Mouse (Mus musculus) forebrain, embryonic 15.5 days (tissue): ENCODE measurements around the gene Arhgef19. TPM values are rescaled to one million over a fixed set of nuclear protein-coding genes. Genes with fewer than 3 reads are reported as not detected.

Experiments
- ATAC-seq: fragments of 200-750 bp; cut with Nextera tagmentation; replicated peaks from 2 replicates; pipeline ENCODE4 v1.8.0; 2017; ENCODE audit warnings: mild to moderate bottlenecking, moderate TSS enrichment, moderate library complexity
- H3K27ac ChIP-seq: fragments of 300-500 bp; sonication (generic); replicated peaks from 2 replicates; pipeline ENCODE4 v1.5.1; 2015; ENCODE audit warnings: mild to moderate bottlenecking, inconsistent platforms
- H3K27me3 ChIP-seq: fragments of 300-500 bp; sonication (generic); 2 replicates; pipeline ENCODE4 v1.6.1; 2015; ENCODE audit warnings: inconsistent platforms
- H3K36me3 ChIP-seq: fragments of 300-500 bp; sonication (generic); 2 replicates; pipeline ENCODE4 v1.6.1; 2015; ENCODE audit warnings: mild to moderate bottlenecking, inconsistent platforms
- H3K4me1 ChIP-seq: fragments of 300-500 bp; sonication (generic); 2 replicates; pipeline ENCODE4 v1.6.1; 2015; ENCODE audit warnings: inconsistent platforms
- H3K4me2 ChIP-seq: fragments of 300-500 bp; sonication (generic); replicated peaks from 2 replicates; pipeline ENCODE4 v1.6.1; 2015; ENCODE audit warnings: mild to moderate bottlenecking, inconsistent platforms
- H3K4me3 ChIP-seq: fragments of 300-500 bp; sonication (generic); 2 replicates; pipeline ENCODE4 v1.5.1; 2015; ENCODE audit warnings: mild to moderate bottlenecking, inconsistent platforms
- H3K9ac ChIP-seq: fragments of 300-500 bp; sonication (generic); replicated peaks from 2 replicates; pipeline ENCODE4 v1.6.1; 2015; ENCODE audit warnings: mild to moderate bottlenecking, inconsistent platforms
- H3K9me3 ChIP-seq: fragments of 300-500 bp; sonication (generic); 2 replicates; pipeline ENCODE4 v1.6.1; 2016; ENCODE audit warnings: inconsistent platforms
- WGBS: fragments of 180-500 bp; shearing (Covaris S2); methylation state at CpG from one replicate; pipeline ENCODE4 v1.1.7; 2015; ENCODE audit warnings: mixed read lengths; 5-methylcytosine and 5-hydroxymethylcytosine counted together
- polyA plus RNA-seq: library from polyadenylated mRNA; unstranded; fragments of >200 nt; fragmentation: Nextera tagmentation; extraction: Ambion mirVana; gene quantifications from 2 replicates; pipeline ENCODE4 v1.2.1, GENCODE M21; 2015

Arhgef19 gene
- polyA plus RNA-seq, 1 experiment from 2014 or later = 1.3 TPM

DNA sequence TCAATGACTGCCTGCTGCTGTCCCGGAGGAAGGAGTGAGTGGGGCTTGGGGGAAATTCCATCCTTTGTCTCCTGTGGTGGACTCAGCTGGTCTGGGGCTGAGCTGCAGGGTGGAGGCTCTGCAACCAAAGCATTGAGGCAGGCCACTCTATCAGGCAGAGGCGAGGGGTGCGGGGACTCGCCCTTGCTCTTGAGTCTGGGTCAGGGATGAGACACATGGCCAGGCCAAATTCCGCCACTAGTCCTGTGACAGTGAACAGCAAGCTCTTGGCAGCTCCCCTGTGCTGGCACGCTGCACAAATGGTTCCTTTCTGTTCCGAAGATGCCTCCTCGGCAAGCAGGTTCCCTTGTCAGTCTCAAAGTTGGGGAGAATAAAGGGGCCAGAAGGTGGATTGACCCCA lies 11.8 kb downstream of the Arhgef19 start:
- Histone ChIP-seq H3K9ac (no peak overlapping the region), H3K9me3 (no peaks in the 10 kb centered on the region), H3K4me1 (peaks cover 30% of the 10 kb centered on the region), H3K27ac (no peak overlapping the region), H3K36me3 (no peaks in the 10 kb centered on the region), H3K4me3 (no peak overlapping the region), H3K27me3 (peaks cover 37% of the 10 kb centered on the region), H3K4me2 (no peak overlapping the region)
- WGBS = 61% methylated on average over 8 of the region's 8 CpGs
- ATAC-seq = no peak

DNA sequence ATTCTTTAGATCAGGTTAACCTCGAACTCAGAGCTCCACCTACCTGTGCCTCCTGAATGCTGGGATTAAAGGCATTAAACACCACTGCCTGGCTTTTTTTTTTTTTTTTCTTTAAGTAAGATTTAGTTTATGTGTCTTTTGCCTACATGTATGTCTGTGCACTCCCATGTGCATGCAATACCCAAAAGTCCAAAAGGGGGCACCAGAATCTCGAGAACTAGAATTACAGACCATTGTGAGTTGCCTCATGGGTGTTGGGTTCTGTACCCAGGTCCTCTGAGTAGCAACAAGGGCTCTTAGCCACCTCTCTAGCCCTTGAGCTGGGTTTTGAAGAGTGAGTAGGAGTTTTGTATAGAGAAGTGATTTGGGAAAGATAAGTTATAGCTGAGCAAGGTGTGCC lies 13.3 kb downstream of the Arhgef19 start:
- Histone ChIP-seq H3K4me3 (no peak overlapping the region), H3K36me3 (no peaks in the 10 kb centered on the region), H3K4me2 (no peak overlapping the region), H3K4me1 (peaks cover 15% of the 10 kb centered on the region), H3K27me3 (peaks cover 24% of the 10 kb centered on the region), H3K9ac (no peak overlapping the region), H3K9me3 (no peaks in the 10 kb centered on the region), H3K27ac (no peak overlapping the region)
- WGBS = 73% methylated on average over 2 of the region's 2 CpGs
- ATAC-seq = no peak

DNA sequence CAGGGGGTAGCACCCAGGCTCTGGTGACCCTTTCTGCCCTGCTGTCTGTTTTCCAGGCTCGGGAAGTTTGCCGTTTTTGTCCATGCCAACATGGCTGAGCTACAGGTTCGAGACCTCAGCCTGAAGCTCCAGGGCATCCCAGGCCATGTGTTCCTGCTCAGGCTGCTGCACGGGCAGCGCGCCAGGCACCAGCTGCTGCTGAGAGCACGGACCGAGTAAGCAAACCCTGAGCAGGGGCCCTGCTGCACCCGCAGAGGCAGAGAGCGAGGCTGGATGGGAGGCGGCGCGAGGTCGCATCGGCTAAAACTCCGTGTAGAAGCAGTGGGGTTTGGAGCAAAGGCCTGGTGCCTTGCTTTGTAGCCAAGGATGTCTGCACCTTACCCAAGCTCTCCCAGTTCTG lies 14.9 kb downstream of the Arhgef19 start:
- H3K4me1 ChIP-seq = peaks cover 6% of the 10 kb centered on the region
- H3K4me2 ChIP-seq = no peak overlapping the region
- 0 out of 2 replicates have a peak, but pooled peaks have one; percentile 26 for ATAC-seq
- peaks cover 8% of the 10 kb centered on the region; the same call in 1 of the 2 replicates for H3K27me3 ChIP-seq
- H3K27ac ChIP-seq = no peak overlapping the region
- no peaks in the 10 kb centered on the region for H3K9me3 ChIP-seq
- H3K4me3 ChIP-seq = no peak overlapping the region
- no peaks in the 10 kb centered on the region for H3K36me3 ChIP-seq
- no peak overlapping the region for H3K9ac ChIP-seq
- 60% methylated on average over 16 of the region's 16 CpGs for WGBS

DNA sequence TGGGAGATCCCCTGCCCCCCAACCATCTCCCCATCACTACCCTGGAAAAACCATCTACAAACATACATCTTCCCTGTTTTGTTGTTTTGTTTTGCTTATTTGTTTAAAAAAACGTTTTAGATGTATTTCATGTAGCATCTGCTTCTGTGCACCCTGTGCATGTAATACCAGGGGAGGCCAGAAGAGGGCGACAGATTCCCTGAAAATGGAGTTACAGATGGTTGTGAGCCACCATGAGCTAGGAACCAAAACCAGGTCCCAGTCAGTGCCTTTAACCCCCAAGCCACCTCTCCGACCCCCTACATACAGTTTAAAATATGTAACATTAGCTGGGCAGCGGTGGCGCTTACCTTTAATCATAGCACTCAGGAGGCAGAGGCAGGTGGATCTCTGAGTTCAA lies 18.1 kb downstream of the Arhgef19 start:
- WGBS = 68% methylated on average over 5 of the region's 5 CpGs
- Histone ChIP-seq H3K27ac (no peak overlapping the region), H3K9me3 (no peaks in the 10 kb centered on the region), H3K4me3 (no peak overlapping the region), H3K27me3 (no peaks in the 10 kb centered on the region), H3K9ac (no peak overlapping the region), H3K36me3 (no peaks in the 10 kb centered on the region), H3K4me2 (no peak overlapping the region), H3K4me1 (peaks cover 12% of the 10 kb centered on the region)
- ATAC-seq = no peak

DNA sequence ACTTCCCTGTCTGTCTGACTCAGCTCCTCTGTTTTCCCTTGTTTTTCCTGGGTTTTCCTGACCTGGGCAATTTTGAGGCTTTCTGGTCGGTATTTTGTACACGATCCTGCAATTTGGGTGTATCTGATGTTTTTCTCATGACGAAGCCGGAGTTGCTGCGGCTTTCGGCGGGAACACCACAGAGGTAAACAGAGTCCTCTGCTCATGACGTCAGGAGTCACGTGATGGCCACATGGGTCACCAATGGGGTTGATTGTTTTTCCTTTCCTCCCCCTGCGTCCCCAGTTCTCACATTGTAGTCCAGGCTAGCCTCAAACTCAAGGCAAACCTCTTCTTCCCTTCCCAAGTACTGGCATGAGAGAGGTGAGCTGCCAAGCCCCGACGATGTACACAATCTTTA lies 20.1 kb downstream of the Arhgef19 start:
- Histone ChIP-seq H3K27ac (no peak overlapping the region), H3K9me3 (no peaks in the 10 kb centered on the region), H3K9ac (no peak overlapping the region), H3K4me1 (peaks cover 9% of the 10 kb centered on the region), H3K4me3 (no peak overlapping the region), H3K36me3 (no peaks in the 10 kb centered on the region), H3K27me3 (no peaks in the 10 kb centered on the region), H3K4me2 (no peak overlapping the region)
- 80% methylated on average over 12 of the region's 12 CpGs for WGBS
- no peak for ATAC-seq

DNA sequence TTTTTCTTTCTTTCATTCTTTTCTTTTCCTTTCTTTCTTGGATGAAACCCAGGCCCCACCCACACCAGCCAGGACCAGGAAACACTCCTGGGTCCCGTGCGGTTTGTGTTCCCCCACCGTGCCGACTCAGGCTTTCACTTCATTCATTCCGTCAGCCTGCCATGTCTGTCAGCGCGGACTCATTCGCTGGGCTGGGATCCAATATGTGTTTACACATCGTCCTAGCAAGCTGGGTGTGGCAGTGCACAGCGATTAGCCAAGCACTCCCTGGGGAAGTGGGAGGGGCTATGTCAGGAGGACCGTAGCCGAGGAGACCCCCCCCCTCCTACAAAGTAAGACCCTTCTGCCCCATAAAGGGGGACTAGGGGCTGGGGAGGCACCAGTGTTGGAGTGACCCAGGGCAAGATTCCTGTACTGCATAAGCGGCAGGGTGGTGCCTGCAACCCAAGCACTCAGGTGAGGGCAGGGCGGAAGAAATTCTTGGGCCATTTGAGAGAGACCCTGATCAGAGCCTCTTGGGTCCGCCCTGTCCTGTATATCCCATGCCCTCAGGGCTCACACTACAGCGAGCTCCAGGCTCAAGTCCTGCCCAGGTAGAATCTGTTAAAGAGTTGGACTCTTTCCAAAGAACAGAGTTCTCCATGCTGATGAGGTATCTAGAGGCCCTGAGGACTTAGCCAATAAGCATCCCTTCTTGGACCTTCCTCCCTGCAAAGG lies 20.9 kb downstream of the Arhgef19 start:
- no peaks in the 10 kb centered on the region for H3K9me3 ChIP-seq
- WGBS = 46% methylated on average over 16 of the region's 16 CpGs
- H3K27ac ChIP-seq = no peak overlapping the region
- peaks cover 7% of the 10 kb centered on the region; the same call in 1 of the 2 replicates for H3K4me1 ChIP-seq
- no peaks in the 10 kb centered on the region for H3K27me3 ChIP-seq
- no peaks in the 10 kb centered on the region for H3K36me3 ChIP-seq
- ATAC-seq = 0 out of 2 replicates have a peak, but pooled peaks have one; percentile 41
- H3K4me2 ChIP-seq = peak overlapping the region; percentile 18
- no peak overlapping the region for H3K9ac ChIP-seq
- peak overlapping the region; percentile 2; the same call in 1 of the 2 replicates for H3K4me3 ChIP-seq

DNA sequence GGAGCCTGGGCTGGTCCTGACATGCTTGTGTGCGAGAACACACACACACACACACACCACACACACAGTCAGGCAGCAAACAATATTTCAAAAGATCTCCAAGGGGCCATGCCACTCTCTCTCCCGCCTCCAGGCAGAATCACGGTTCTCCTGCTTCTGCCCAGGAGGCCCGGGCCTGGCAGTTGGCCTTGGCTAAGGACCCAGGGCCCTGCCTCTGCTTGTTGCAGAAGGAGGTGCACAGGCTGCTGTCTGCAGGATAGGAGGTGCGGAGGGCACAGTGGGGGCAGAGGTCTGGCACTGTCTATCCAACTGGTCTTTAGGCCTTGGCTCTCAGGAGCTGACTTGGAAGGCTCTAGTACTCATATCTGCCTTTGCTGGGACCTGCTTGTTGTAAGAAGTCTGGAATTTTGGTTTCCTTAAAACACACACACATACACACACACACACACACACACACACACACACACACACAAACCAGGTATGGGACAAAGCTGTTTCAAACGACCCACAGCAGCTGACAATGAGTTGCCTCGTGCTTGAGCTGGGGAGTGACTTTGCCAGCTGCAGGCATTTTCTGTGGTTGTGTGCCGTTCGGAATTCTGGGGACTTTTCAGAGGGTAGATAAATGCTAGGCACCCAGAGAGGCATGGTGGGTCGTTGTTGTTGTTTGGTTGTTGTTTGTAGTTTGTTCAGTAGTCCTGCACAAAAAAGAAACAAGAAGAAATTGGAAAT lies 23.8 kb downstream of the Arhgef19 start:
- peaks cover 7% of the 10 kb centered on the region for H3K4me1 ChIP-seq

DNA sequence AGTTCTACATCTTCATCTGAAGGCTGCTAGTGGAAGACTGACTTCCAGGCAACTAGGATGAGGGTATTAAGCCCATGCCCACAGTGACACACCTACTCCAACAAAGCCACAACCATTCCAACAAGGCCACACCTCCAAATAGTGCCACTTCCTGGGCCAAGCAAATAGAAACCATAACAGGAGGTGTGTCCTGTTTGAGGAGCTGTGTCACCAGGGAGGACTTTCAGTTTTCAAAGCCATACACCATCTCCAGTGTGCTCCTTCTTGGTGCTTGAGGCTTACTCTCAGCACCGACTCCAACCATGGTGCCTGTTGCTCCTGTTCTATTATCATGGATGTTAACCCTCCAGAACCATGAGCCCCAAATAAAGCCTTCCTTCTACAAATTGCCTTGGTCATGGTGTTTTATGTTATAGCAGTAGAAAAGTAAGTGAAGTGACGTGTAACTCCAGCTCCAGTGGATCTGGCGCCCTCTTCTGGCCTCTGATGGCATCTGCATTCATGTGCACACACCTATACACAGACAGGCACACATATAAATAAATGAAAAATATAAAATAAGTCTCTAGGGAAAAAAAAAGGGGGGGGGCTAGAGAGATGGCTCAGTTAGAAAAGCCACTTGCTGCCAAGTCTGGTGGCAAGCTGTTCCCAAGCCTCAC lies 26.8 kb downstream of the Arhgef19 start:
- H3K36me3 ChIP-seq = no peaks in the 10 kb centered on the region
- no peaks in the 10 kb centered on the region for H3K27me3 ChIP-seq
- H3K9ac ChIP-seq = no peak overlapping the region
- H3K27ac ChIP-seq = no peak overlapping the region
- WGBS = 92% methylated on average over 3 of the region's 3 CpGs
- H3K9me3 ChIP-seq = no peaks in the 10 kb centered on the region
- ATAC-seq = no peak
- no peak overlapping the region for H3K4me3 ChIP-seq
- H3K4me2 ChIP-seq = no peak overlapping the region
- H3K4me1 ChIP-seq = no peaks in the 10 kb centered on the region; the same call in 1 of the 2 replicates

More for the DNA sequence above, 23.8 kb downstream of the Arhgef19 start:
- ATAC-seq = no peak
- Histone ChIP-seq H3K9ac (no peak overlapping the region), H3K27me3 (no peaks in the 10 kb centered on the region), H3K4me3 (no peak overlapping the region), H3K27ac (no peak overlapping the region), H3K4me2 (no peak overlapping the region), H3K36me3 (no peaks in the 10 kb centered on the region), H3K9me3 (no peaks in the 10 kb centered on the region)
- WGBS = 81% methylated on average over 10 of the region's 10 CpGs

DNA sequence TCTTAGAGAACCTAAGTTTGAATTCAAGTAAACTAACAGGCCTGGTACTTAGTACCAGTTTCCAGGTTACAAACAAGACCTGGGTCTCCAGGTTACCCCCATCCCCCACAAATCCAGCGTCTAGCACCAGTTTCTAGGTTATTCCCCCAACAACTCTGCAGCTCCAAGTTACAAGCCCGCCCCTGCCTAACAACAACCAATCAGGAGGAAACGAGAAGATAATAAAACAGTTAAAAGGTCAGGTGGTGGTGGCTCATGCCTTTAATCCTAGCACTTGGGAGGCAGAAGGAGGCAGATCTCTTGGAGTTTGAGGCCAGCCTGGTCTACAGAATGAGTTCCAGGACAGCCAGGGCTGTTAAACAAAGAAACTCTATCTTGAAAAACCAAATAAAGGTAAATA lies 28.0 kb downstream of the Arhgef19 start:
- Histone ChIP-seq H3K27me3 (no peaks in the 10 kb centered on the region), H3K9me3 (no peaks in the 10 kb centered on the region)

DNA sequence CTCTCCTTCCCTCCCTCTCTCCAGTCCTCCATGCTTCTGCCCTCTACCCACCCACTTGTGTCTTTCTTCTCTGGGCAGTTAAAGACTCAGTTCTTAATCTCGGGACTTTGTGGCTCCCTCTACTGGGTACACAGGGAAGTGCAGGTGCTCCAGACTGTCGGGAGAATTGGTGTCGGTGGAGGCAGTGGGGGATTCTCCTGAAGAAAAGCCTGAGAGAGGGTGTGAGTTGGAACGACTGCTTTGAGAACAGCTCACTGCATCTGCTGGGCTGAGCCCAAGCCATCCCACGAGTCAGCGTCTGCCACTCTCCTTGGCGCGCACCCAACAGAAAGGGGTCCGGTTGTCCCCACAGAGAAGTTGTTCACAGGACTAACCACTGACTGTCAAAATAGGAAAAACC lies 28.5 kb downstream of the Arhgef19 start:
- whole genome bisulfite sequencing = 35% methylated on average over 9 of the region's 9 CpGs

More for the DNA sequence above, 28.0 kb downstream of the Arhgef19 start:
- no peaks in the 10 kb centered on the region; the same call in 1 of the 2 replicates for H3K4me1 ChIP-seq
- no peak overlapping the region for H3K27ac ChIP-seq
- no peak overlapping the region for H3K4me3 ChIP-seq
- WGBS = 87% methylated on average over 3 of the region's 3 CpGs
- ATAC-seq = no peak
- H3K36me3 ChIP-seq = no peaks in the 10 kb centered on the region
- H3K9ac ChIP-seq = no peak overlapping the region
- H3K4me2 ChIP-seq = no peak overlapping the region

DNA sequence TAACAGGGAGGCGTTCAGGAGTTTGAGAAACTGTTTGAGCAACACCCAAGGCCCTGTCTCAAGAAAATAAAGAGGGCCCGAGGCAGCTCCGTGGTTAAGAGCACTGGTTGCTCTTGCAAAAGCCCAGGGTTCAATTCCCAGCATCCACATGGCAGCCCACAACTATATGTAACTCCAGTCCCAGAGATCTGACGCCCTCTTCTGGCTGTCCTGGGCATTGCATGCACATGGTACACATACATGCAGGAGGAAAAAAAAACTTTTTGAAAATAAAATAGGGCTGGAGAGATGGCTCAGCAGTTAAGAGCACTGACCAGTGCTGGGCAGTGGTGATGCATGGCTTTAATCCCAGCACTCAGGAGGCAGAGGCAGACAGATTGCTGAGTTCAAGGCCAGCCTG lies 29.1 kb downstream of the Arhgef19 start:
- no peak overlapping the region for H3K27ac ChIP-seq
- no peaks in the 10 kb centered on the region for H3K36me3 ChIP-seq
- ATAC-seq = no peak
- H3K27me3 ChIP-seq = no peaks in the 10 kb centered on the region
- 85% methylated on average over 4 of the region's 4 CpGs for WGBS
- peaks cover 3% of the 10 kb centered on the region for H3K4me1 ChIP-seq
- H3K9ac ChIP-seq = no peak overlapping the region
- H3K4me2 ChIP-seq = no peak overlapping the region
- H3K9me3 ChIP-seq = no peaks in the 10 kb centered on the region
- H3K4me3 ChIP-seq = no peak overlapping the region

More for the DNA sequence above, 28.5 kb downstream of the Arhgef19 start:
- Histone ChIP-seq H3K36me3 (no peaks in the 10 kb centered on the region), H3K4me1 (no peaks in the 10 kb centered on the region; the same call in 1 of the 2 replicates), H3K27me3 (no peaks in the 10 kb centered on the region), H3K9ac (no peak overlapping the region), H3K4me2 (no peak overlapping the region), H3K4me3 (no peak overlapping the region), H3K9me3 (no peaks in the 10 kb centered on the region), H3K27ac (no peak overlapping the region)
- ATAC-seq = 0 out of 2 replicates have a peak, but pooled peaks have one; percentile 41

DNA sequence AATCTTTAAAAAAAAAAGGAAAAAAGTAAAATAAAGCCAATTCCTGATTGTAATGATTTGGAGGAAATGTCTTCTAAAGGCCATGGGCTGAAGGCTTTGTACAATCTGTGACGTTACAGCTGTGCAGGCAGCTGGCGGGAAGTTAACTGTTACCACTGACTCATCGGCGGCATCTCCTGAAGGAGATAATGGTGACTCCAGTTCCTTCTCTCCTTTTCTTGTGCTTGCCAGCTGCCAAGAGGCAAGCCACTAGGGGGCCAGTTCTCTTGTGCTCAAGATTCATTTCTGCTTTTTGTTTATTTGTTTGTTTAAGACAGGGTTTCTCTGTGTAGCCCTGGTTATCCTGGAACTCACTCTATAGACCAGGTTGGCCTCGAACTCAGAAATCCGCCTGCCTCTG lies 29.8 kb downstream of the Arhgef19 start:
- 87% methylated on average over 6 of the region's 6 CpGs for WGBS
- Histone ChIP-seq H3K9ac (no peak overlapping the region), H3K36me3 (no peaks in the 10 kb centered on the region), H3K4me3 (no peak overlapping the region), H3K9me3 (no peaks in the 10 kb centered on the region), H3K27ac (no peak overlapping the region), H3K4me2 (no peak overlapping the region), H3K27me3 (no peaks in the 10 kb centered on the region), H3K4me1 (peaks cover 5% of the 10 kb centered on the region)
- no peak for ATAC-seq
